Mouse (Mus musculus): ENCODE results near the gene Ucn2.

- TF ChIP-seq CTCF (IDR thresholded peaks at IDR 0.05; ENCODE audit: control insufficient read depth, insufficient read depth, insufficient read length): no peak
- no peak for TF ChIP-seq MYOG (IDR thresholded peaks at IDR 0.05; ENCODE audit: control insufficient read depth, extremely low read depth, insufficient read length)
- no peak for TF ChIP-seq CEBPB (IDR thresholded peaks at IDR 0.05; ENCODE audit: low read depth)
- no peak for TF ChIP-seq MAX (IDR thresholded peaks at IDR 0.05)
- TF ChIP-seq MYOD1 (IDR thresholded peaks at IDR 0.05; ENCODE audit: control insufficient read depth, insufficient read length, low read depth): no peak
- TF ChIP-seq USF1 (IDR thresholded peaks at IDR 0.05; ENCODE audit: low read depth): no peak
- no peak for TF ChIP-seq FOSL1 (IDR thresholded peaks at IDR 0.05; ENCODE audit: insufficient read depth, low read length, poor library complexity, severe bottlenecking)
Observed at GRCm38 (mm10) chr9:109028919-109029318, 43.1 kb downstream of the Ucn2 start.
